Mouse (Mus musculus) small intestine, adult 2 months (tissue): ENCODE measurements at regions not wholly inside any gene's neighbourhood (a gene's known extent, or its start where the extent isn't known, plus 50 kb on each side); places are given as distances from the start of the nearest gene placed in this dataset.

Source experiments
- CTCF ChIP-seq: fragments of 200-500 bp; IDR thresholded peaks from 2 replicates; pipeline ENCODE4 v1.5.1; 2012; ENCODE audit warnings: low read depth, mild to moderate bottlenecking, control low read depth, inconsistent platforms, low read length, moderate library complexity, mixed read lengths; ENCODE audit not compliant: insufficient replicate concordance, insufficient read length; ENCODE audit errors: extremely low read depth
- POLR2A ChIP-seq: fragments of 200-500 bp; IDR thresholded peaks from 2 replicates; pipeline ENCODE4 v1.6.1; 2012; ENCODE audit warnings: low read depth, mild to moderate bottlenecking, control low read depth, inconsistent platforms, low read length, moderate library complexity

DNA sequence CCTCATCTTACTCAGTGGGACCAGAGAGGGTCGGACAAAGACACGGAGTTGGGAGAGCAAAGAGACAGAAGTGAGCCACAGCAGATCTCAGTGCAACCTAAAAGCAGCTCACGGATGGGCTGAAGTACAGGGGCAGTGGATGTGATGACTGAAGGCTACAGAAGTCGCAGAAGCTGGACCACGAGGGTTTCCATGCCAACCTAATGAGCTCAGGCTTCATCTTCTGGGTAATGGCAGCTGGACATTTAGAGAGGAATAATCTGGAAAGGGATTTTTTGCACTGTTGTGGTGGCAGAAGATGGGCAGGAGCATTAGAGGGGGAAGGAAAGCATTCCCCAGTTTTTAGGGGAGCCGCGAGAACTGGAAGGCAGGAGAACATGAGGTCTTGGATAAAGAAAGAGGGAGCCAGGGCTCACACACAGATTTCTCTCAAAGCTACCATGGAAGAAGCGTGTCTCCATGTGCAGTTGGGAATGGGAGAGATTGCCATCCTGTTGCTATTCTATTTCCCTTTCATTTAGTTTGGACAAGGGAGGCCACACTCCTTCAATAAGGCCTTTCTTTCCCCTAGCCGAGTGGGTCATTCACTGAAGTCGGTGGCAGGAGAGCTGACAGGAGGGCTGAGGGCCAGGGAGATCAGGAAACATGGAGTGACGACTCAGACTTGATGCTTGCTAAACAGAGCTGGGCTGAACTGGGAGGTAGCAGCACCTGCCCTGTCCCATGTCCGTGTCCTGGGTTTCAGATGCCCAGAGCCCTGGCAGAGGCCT is 65.6 kb downstream of the Mycn start:
- no peak for TF ChIP-seq CTCF
- TF ChIP-seq POLR2A: no peak
